Mouse (Mus musculus) CH12.LX (cell line): ENCODE data around the gene Abca4. TPM values are rescaled to one million over a fixed set of nuclear protein-coding genes. Genes with fewer than 3 reads are reported as not detected.

ENCODE experiments used
- DNase-seq: peaks from one replicate; pipeline ENCODE4 v3.0.0-alpha.2; 2013; ENCODE audit errors: extremely low read depth
- H3K27ac ChIP-seq: 2 replicates; pipeline ENCODE4 v1.5.1; 2012; ENCODE audit warnings: low read depth, mild to moderate bottlenecking, control low read depth, moderate library complexity; ENCODE audit not compliant: insufficient read depth
- H3K27me3 ChIP-seq: replicated peaks from 2 replicates; pipeline ENCODE3; 2012; ENCODE audit warnings: inconsistent platforms
- H3K36me3 ChIP-seq, 2 experiments: replicated peaks in 1 of 2; 2 replicates each; pipeline versions ENCODE3 to v1.6.1; 2012; ENCODE audit warnings: inconsistent platforms in 1 of 2, low read length in 1 of 2, mild to moderate bottlenecking in 1 of 2, mixed read lengths in 1 of 2, moderate library complexity in 1 of 2; ENCODE audit not compliant: control insufficient read depth in 1 of 2, insufficient read depth in 1 of 2
- H3K4me1 ChIP-seq, 2 experiments: 2 replicates each; pipeline ENCODE4 v1.6.1; 2012; ENCODE audit warnings: inconsistent platforms in 1 of 2, moderate library complexity in 1 of 2; ENCODE audit not compliant: insufficient read depth in 2 of 2, control insufficient read depth in 1 of 2
- H3K4me2 ChIP-seq: 2 replicates; pipeline ENCODE4 v1.6.1; 2012; ENCODE audit warnings: low read depth, mild to moderate bottlenecking, control low read depth; ENCODE audit not compliant: poor library complexity, insufficient read depth, severe bottlenecking
- H3K4me3 ChIP-seq, 3 experiments: fragments of 150-350 bp in 1 of 3; sonication (generic) in 1 of 3; replicated peaks in 1 of 3; 2 replicates each; pipeline versions ENCODE3 to v1.5.1; 2011 to 2012; ENCODE audit warnings: low read depth in 2 of 3, low read length in 2 of 3, mild to moderate bottlenecking in 2 of 3, moderate library complexity in 2 of 3, control low read depth in 1 of 3, improper control_type of control experiment in 1 of 3, inconsistent platforms in 1 of 3, mixed read lengths in 1 of 3; ENCODE audit not compliant: poor library complexity in 1 of 3
- H3K79me2 ChIP-seq: replicated peaks from 2 replicates; pipeline ENCODE4 v1.6.1; 2012; ENCODE audit warnings: mild to moderate bottlenecking, moderate library complexity; ENCODE audit not compliant: control insufficient read depth, poor library complexity, insufficient read depth, severe bottlenecking; ENCODE audit errors: extremely low read depth
- H3K9ac ChIP-seq: 2 replicates; pipeline ENCODE4 v1.6.1; 2012; ENCODE audit warnings: low read depth, mild to moderate bottlenecking, control low read depth, moderate library complexity; ENCODE audit not compliant: insufficient read depth
- H3K9me3 ChIP-seq: replicated peaks from 2 replicates; pipeline ENCODE3; 2012; ENCODE audit warnings: low read length, inconsistent platforms, mixed read lengths
- CHD1 ChIP-seq: IDR thresholded peaks from 2 replicates; pipeline ENCODE4 v1.6.1; 2012; ENCODE audit warnings: low read depth, low read length, improper control_type of control experiment, inconsistent platforms
- CTCF ChIP-seq, 2 experiments: IDR thresholded peaks in 1 of 2; conservative IDR thresholded peaks in 1 of 2; 2 replicates each; pipeline ENCODE4 v1.5.1; 2011 to 2012; ENCODE audit warnings: low read depth in 2 of 2, low read length in 2 of 2, improper control_type of control experiment in 1 of 2, inconsistent platforms in 1 of 2, mild to moderate bottlenecking in 1 of 2, moderate library complexity in 1 of 2
- EP300 ChIP-seq: IDR thresholded peaks from 2 replicates; pipeline ENCODE4 v1.6.1; 2011; ENCODE audit warnings: low read length, improper control_type of control experiment
- GABPA ChIP-seq: IDR thresholded peaks from 2 replicates; pipeline ENCODE4 v1.6.1; 2012; ENCODE audit warnings: low read depth, low read length, improper control_type of control experiment, inconsistent platforms; ENCODE audit not compliant: insufficient replicate concordance
- HCFC1 ChIP-seq: IDR thresholded peaks from 2 replicates; pipeline ENCODE4 v1.6.1; 2012; ENCODE audit warnings: low read depth, mild to moderate bottlenecking, inconsistent platforms, low read length, improper control_type of control experiment
- JUN ChIP-seq: IDR thresholded peaks from 2 replicates; pipeline ENCODE4 v1.6.1; 2011; ENCODE audit warnings: low read depth, mild to moderate bottlenecking, low read length, improper control_type of control experiment, moderate library complexity; ENCODE audit not compliant: insufficient read depth
- KAT2A ChIP-seq: IDR thresholded peaks from 2 replicates; pipeline ENCODE4 v1.6.1; 2012; ENCODE audit warnings: low read length, improper control_type of control experiment, inconsistent platforms; ENCODE audit not compliant: insufficient replicate concordance
- MAFK ChIP-seq: IDR thresholded peaks from 2 replicates; pipeline ENCODE4 v1.6.1; 2011; ENCODE audit warnings: low read length, improper control_type of control experiment; ENCODE audit not compliant: insufficient replicate concordance
- MAX ChIP-seq: IDR thresholded peaks from 2 replicates; pipeline ENCODE4 v1.6.1; 2011; ENCODE audit warnings: low read length, improper control_type of control experiment
- MAZ ChIP-seq: IDR thresholded peaks from 2 replicates; pipeline ENCODE4 v1.6.1; 2012; ENCODE audit warnings: low read depth, mild to moderate bottlenecking, inconsistent platforms, low read length, improper control_type of control experiment, moderate library complexity
- MXI1 ChIP-seq: IDR thresholded peaks from 2 replicates; pipeline ENCODE4 v1.6.1; 2011; ENCODE audit warnings: mild to moderate bottlenecking, low read depth, low read length, improper control_type of control experiment
- PAX5 ChIP-seq: IDR thresholded peaks from 2 replicates; pipeline ENCODE4 v1.6.1; 2012; ENCODE audit warnings: low read length, inconsistent platforms, mixed read lengths
- SIN3A ChIP-seq: IDR thresholded peaks from 2 replicates; pipeline ENCODE4 v1.6.1; 2012; ENCODE audit warnings: low read length, improper control_type of control experiment, inconsistent platforms
- SMC3 ChIP-seq: IDR thresholded peaks from 2 replicates; pipeline ENCODE4 v1.6.1; 2011; ENCODE audit warnings: low read depth, low read length, improper control_type of control experiment
- UBTF ChIP-seq: IDR thresholded peaks from 2 replicates; pipeline ENCODE4 v1.6.1; 2012; ENCODE audit warnings: low read depth, mild to moderate bottlenecking, inconsistent platforms, low read length, improper control_type of control experiment, moderate library complexity
- USF2 ChIP-seq: conservative IDR thresholded peaks from 2 replicates; pipeline ENCODE4 v1.6.1; 2011; ENCODE audit warnings: low read depth, low read length, improper control_type of control experiment
- ZC3H11A ChIP-seq: IDR thresholded peaks from 2 replicates; pipeline ENCODE4 v1.6.1; 2012; ENCODE audit warnings: low read depth, mild to moderate bottlenecking, inconsistent platforms, low read length, improper control_type of control experiment
- ZMIZ1 ChIP-seq: IDR thresholded peaks from 2 replicates; pipeline ENCODE4 v1.6.1; 2012; ENCODE audit warnings: low read depth, mild to moderate bottlenecking, inconsistent platforms, low read length, improper control_type of control experiment
- dilution Hi-C: fragments of 300-500 bp; cut with MboI; formaldehyde crosslinking; loops from 2 replicates; pipeline ENCODE4 v1.14.3; 2020; ENCODE audit warnings: low sequenced_read_pairs; ENCODE audit not compliant: extremely low pct_unique_long_range_greater_than_20kb, extremely low pct_ligation_motif_present
- in situ Hi-C: fragments of 300-500 bp; cut with MboI; formaldehyde crosslinking; loops from 3 replicates; pipeline ENCODE4 v1.14.3; 2019; ENCODE audit warnings: low sequenced_read_pairs, low pct_ligation_motif_present, low pct_unique_long_range_greater_than_20kb, mixed read lengths
- polyA plus RNA-seq: library from polyadenylated mRNA; unstranded; fragments of >175 nt; gene quantifications from 2 replicates; pipeline ENCODE4 v1.2.1, GENCODE M21; 2012; ENCODE audit warnings: low read depth; ENCODE audit not compliant: insufficient read length
- total RNA-seq, 2 experiments: library from RNA; depleted of rRNA; stranded (reverse); fragments of 300-350 nt in 1 of 2; fragments of >200 nt in 1 of 2; gene quantifications; 2 replicates each; pipeline ENCODE4 v1.2.3; 2012 to 2014

The Abca4 gene
- total and polyA plus RNA-seq, 3 experiments = 0.34 to 0.57 (median 0.46) TPM

GRCm38 (mm10) chr3:122176706-122177390 lies 132.6 kb downstream of the Abca4 start:
- Histone ChIP-seq H3K27me3 (no peaks in the 10 kb centered on the region), H3K9ac (no peak overlapping the region), H3K4me1 (no peaks in the 10 kb centered on the region), H3K36me3 (no peaks in the 10 kb centered on the region), H3K9me3 (no peaks in the 10 kb centered on the region), H3K79me2 (no peaks in the 10 kb centered on the region), H3K4me3 (no peak overlapping the region), H3K27ac (no peak overlapping the region), H3K4me2 (no peak overlapping the region)
- no peak for TF ChIP-seq KAT2A
- TF ChIP-seq MXI1 = no peak
- TF ChIP-seq USF2 = no peak
- TF ChIP-seq MAFK = no peak
- no peak for TF ChIP-seq MAX
- no peak for TF ChIP-seq CTCF (conservative IDR thresholded peaks at IDR 0.05 in 1 of 2, IDR thresholded peaks at IDR 0.05 in 1 of 2; ENCODE audit: low read depth in 2 of 2, low read length in 2 of 2)
- TF ChIP-seq ZMIZ1 = no peak
- no peak for TF ChIP-seq SIN3A
- no peak for DNase-seq
- in situ Hi-C loops (no loop called here), dilution Hi-C loops (no loop called here)

GRCm38 (mm10) chr3:122184109-122184508 lies 139.9 kb downstream of the Abca4 start:
- Histone ChIP-seq H3K27me3 (no peaks in the 10 kb centered on the region), H3K4me3 (no peak overlapping the region), H3K79me2 (no peaks in the 10 kb centered on the region), H3K9me3 (no peaks in the 10 kb centered on the region), H3K9ac (no peak overlapping the region), H3K27ac (no peak overlapping the region), H3K36me3 (no peaks in the 10 kb centered on the region), H3K4me2 (no peak overlapping the region), H3K4me1 (peaks cover 0 to 11% of the 10 kb centered on the region in 2 experiments; a peak in 2 of 4 replicates)
- dilution Hi-C loops (no loop called here), in situ Hi-C loops (no loop called here)
- DNase-seq = no peak
- TF ChIP-seq GABPA = no peak
- no peak for TF ChIP-seq ZC3H11A
- no peak for TF ChIP-seq CHD1
- TF ChIP-seq MAX = no peak
- TF ChIP-seq EP300 = no peak
- TF ChIP-seq UBTF = no peak
- no peak for TF ChIP-seq MAZ
- TF ChIP-seq SIN3A = no peak
- TF ChIP-seq CTCF (conservative IDR thresholded peaks at IDR 0.05 in 1 of 2, IDR thresholded peaks at IDR 0.05 in 1 of 2; ENCODE audit: low read depth in 2 of 2, low read length in 2 of 2) = peak in 1 of 2 experiments; percentile 48; a peak in 2 of 4 replicates
- no peak for TF ChIP-seq PAX5
- peak; percentile 40 for TF ChIP-seq SMC3
- no peak for TF ChIP-seq JUN
- TF ChIP-seq HCFC1 = no peak
